Mouse (Mus musculus): Measurements from ENCODE around the gene Rnf145. TPM values are rescaled to one million over a fixed set of nuclear protein-coding genes. Genes with fewer than 3 reads are reported as not detected.

The Rnf145 gene
- total RNA-seq, 4 experiments from 2014 or later, result 5.7 to 12.5 (median 6.9) TPM

Small RNA genes lying within 50 kb of the gene (microRNA-seq; reads per million reads assigned to microRNA genes)
- not detected for gene Gm22121

Other genes with a start within 250 kb of the Rnf145 start
- not detected for gene Il12b, start 118.9 kb upstream of the Rnf145 start, total RNA-seq (2022)
- gene Ublcp1, start 48.5 kb upstream of the Rnf145 start, total RNA-seq (2022), result 10 to 100 TPM; 23.6 to 31.7 (median 24.5) TPM
- 1 to 10 TPM; 5.1 to 8.0 (median 6.2) TPM for gene Ebf1, start 98.4 kb downstream of the Rnf145 start, total RNA-seq (2022)